Mouse (Mus musculus) erythroblast, embryonic 14.5 days (primary cell): ENCODE measurements around the gene Gm5447.

ENCODE experiments used
- GATA1 ChIP-seq: IDR thresholded peaks from 2 replicates; pipeline ENCODE4 v1.6.1; 2012; ENCODE audit warnings: low read length, inconsistent platforms, mixed read lengths
- TAL1 ChIP-seq: IDR thresholded peaks from 3 replicates; pipeline ENCODE4 v1.6.1; 2012; ENCODE audit warnings: low read length, inconsistent platforms, mixed read lengths

GRCm38 (mm10) chr13:30968311-30968710 is 5.7 kb upstream of the Gm5447 start:
- TF ChIP-seq GATA1 (no peak), TAL1 (no peak)
